Mouse (Mus musculus) lung, adult 2 months (tissue): ENCODE measurements around the gene Urgcp. TPM values are rescaled to one million over a fixed set of nuclear protein-coding genes. Genes with fewer than 3 reads are reported as not detected.
A peak's percentile ranks its signal among the peaks of the same experiment; 100 is the strongest.

Experiments used
- DNase-seq: peaks from one replicate; pipeline ENCODE4 v3.0.0; 2022
- H3K4me1 ChIP-seq: fragments of 200-500 bp; 2 replicates; pipeline ENCODE4 v1.6.1; 2011; ENCODE audit warnings: low read length; ENCODE audit not compliant: control insufficient read depth, insufficient read depth
- H3K4me3 ChIP-seq: fragments of 200-500 bp; replicated peaks from 2 replicates; pipeline ENCODE3; 2011; ENCODE audit warnings: low read depth, mild to moderate bottlenecking, control low read depth, low read length; ENCODE audit errors: extremely low read depth
- CTCF ChIP-seq: fragments of 200-500 bp; IDR thresholded peaks from 2 replicates; pipeline ENCODE4 v1.5.1; 2011; ENCODE audit warnings: mild to moderate bottlenecking, low read length, control low read depth; ENCODE audit not compliant: insufficient read depth
- POLR2A ChIP-seq: fragments of 200-500 bp; IDR thresholded peaks from 2 replicates; pipeline ENCODE4 v1.6.1; 2011; ENCODE audit warnings: low read depth, mild to moderate bottlenecking, control low read depth, low read length, borderline replicate concordance; ENCODE audit errors: extremely low read depth
- WGBS: fragments of 180-500 bp; shearing (Covaris S2); methylation state at CpG from one replicate; pipeline ENCODE4 v1.1.7; 2018; 5-methylcytosine and 5-hydroxymethylcytosine counted together
- polyA plus RNA-seq: library from polyadenylated mRNA; depleted of rRNA; stranded (reverse); fragments of >200 nt; gene quantifications from 2 replicates; pipeline ENCODE4 v1.2.3, GENCODE M21; 2012

Urgcp gene
- polyA plus RNA-seq, 1 experiment = 21.9 TPM

- Histone ChIP-seq H3K4me3 (no peak overlapping the region), H3K4me1 (no peaks in the 10 kb centered on the region)
- WGBS = 85% methylated on average over 12 of the region's 12 CpGs
- TF ChIP-seq POLR2A = no peak
- no peak for TF ChIP-seq CTCF
- DNase-seq = no peak
These were observed 43.4 kb downstream of the Urgcp start for GRCm38 (mm10) chr11:5718611-5719354.

GRCm38 (mm10) chr11:5716938-5717705 is 45.1 kb downstream of the Urgcp start:
- Histone ChIP-seq H3K4me1 (no peaks in the 10 kb centered on the region), H3K4me3 (no peak overlapping the region)
- TF ChIP-seq POLR2A = no peak
- TF ChIP-seq CTCF = no peak
- DNase-seq = no peak
- 79% methylated on average over 34 of the region's 34 CpGs for WGBS

- DNase-seq = no peak
- no peak for TF ChIP-seq CTCF
- no peak for TF ChIP-seq POLR2A
- WGBS = 83% methylated on average over 11 of the region's 11 CpGs
- Histone ChIP-seq H3K4me3 (no peak overlapping the region), H3K4me1 (no peaks in the 10 kb centered on the region)
These were observed 45.9 kb downstream of the Urgcp start for GRCm38 (mm10) chr11:5716246-5716645.

GRCm38 (mm10) chr11:5715630-5716105 is 46.5 kb downstream of the Urgcp start, which contains the start of gene Mrps24:
TSS of gene Mrps24 (minus strand) at chr11:5715680.
- TF ChIP-seq POLR2A (no peak), CTCF (no peak)
- H3K4me3 ChIP-seq = no peak within 1 kb of the TSS
- no peaks in the 10 kb centered on the region for H3K4me1 ChIP-seq
- no peak for DNase-seq
- WGBS = 89% methylated on average over 14 of the region's 14 CpGs

- 86% methylated on average over 9 of the region's 9 CpGs for WGBS
- H3K4me1 ChIP-seq = no peaks in the 10 kb centered on the region
- TF ChIP-seq POLR2A (no peak), CTCF (no peak)
- H3K4me3 ChIP-seq = no peak overlapping the region
- no peak for DNase-seq
These were observed 47.0 kb downstream of the Urgcp start for GRCm38 (mm10) chr11:5715179-5715578.

GRCm38 (mm10) chr11:5707530-5708353 is 54.4 kb downstream of the Urgcp start:
- peak; percentile 84 for DNase-seq
- 16% methylated on average over 46 of the region's 50 CpGs for WGBS
- Histone ChIP-seq H3K4me3 (peak overlapping the region; percentile 97), H3K4me1 (peaks cover 10% of the 10 kb centered on the region)
- TF ChIP-seq POLR2A (peak; percentile 78), CTCF (no peak)

- no peak for DNase-seq
These were observed 55.2 kb downstream of the Urgcp start for GRCm38 (mm10) chr11:5706874-5707529.

GRCm38 (mm10) chr11:5705972-5706371 is 56.2 kb downstream of the Urgcp start:
- DNase-seq = no peak
- Histone ChIP-seq H3K4me3 (no peak overlapping the region), H3K4me1 (peaks cover 10% of the 10 kb centered on the region)
- 89% methylated on average over 9 of the region's 9 CpGs for WGBS
- TF ChIP-seq CTCF = no peak
- no peak for TF ChIP-seq POLR2A

More at GRCm38 (mm10) chr11:5706874-5707529, 55.2 kb downstream of the Urgcp start:
- TF ChIP-seq POLR2A (no peak), CTCF (no peak)
- Histone ChIP-seq H3K4me1 (peaks cover 10% of the 10 kb centered on the region), H3K4me3 (peak overlapping the region; percentile 97)
- WGBS = under 1% methylated on average over 43 of the region's 43 CpGs
